Mouse (Mus musculus) adrenal gland, postnatal 36 days (tissue): ENCODE results near the gene Tshr. TPM values are rescaled to one million over a fixed set of nuclear protein-coding genes. Genes with fewer than 3 reads are reported as not detected.

Experiments
- DNase-seq, 2 experiments: peaks; one replicate each; pipeline ENCODE4 v3.0.0; 2021; ENCODE audit warnings: mixed read lengths in 1 of 2
- total RNA-seq, 2 experiments: library from RNA; stranded (reverse); gene quantifications; 2 replicates each; pipeline ENCODE4 v1.2.3; 2021

Tshr gene
- total RNA-seq, 2 experiments from 2014 or later, result 2.4 to 6.7 TPM

- DNase-seq, result peak; percentile 91 to 93
These were observed 203.9 kb downstream of the Tshr start for GRCm38 (mm10) chr12:91588176-91588669.

- peak; percentile 65 to 80 for DNase-seq
These were observed 204.5 kb downstream of the Tshr start for GRCm38 (mm10) chr12:91588670-91589541.

- DNase-seq, result no peak
These were observed 205.1 kb downstream of the Tshr start for GRCm38 (mm10) chr12:91589542-91589846.

- DNase-seq, result peak; percentile 94 to 97
These were observed 205.7 kb downstream of the Tshr start, which contains the start of gene Gtf2a1 for GRCm38 (mm10) chr12:91589847-91590690. Gene Gtf2a1, minus strand, starts transcription at chr12:91590487.

GRCm38 (mm10) chr12:91590716-91591115 is 206.4 kb downstream of the Tshr start:
- DNase-seq, result peak; percentile 59 to 64

GRCm38 (mm10) chr12:91591191-91591590 is 206.8 kb downstream of the Tshr start:
- DNase-seq, result no peak

- no peak for DNase-seq
These were observed 207.8 kb downstream of the Tshr start for GRCm38 (mm10) chr12:91592128-91592527.

Other genes starting within 250 kb of the Tshr start
- 1 to 10 TPM; 4.8 to 5.5 TPM for gene Cep128, start 154 bp upstream of the Tshr start, total RNA-seq
- 10 to 100 TPM; 34.9 to 51.0 TPM for gene Gtf2a1, start 205.9 kb downstream of the Tshr start, total RNA-seq